Mouse (Mus musculus) spleen, adult 2 months (tissue): Measurements from ENCODE around the gene Tmem51. TPM values are rescaled to one million over a fixed set of nuclear protein-coding genes. Genes with fewer than 3 reads are reported as not detected.

ENCODE experiments used
- DNase-seq, 2 experiments: peaks; one replicate each; pipeline versions ENCODE4 v3.0.0 to v3.0.0-alpha.2; 2012 to 2021; ENCODE audit warnings: low spot score in 2 of 2, low read depth in 1 of 2
- H3K27ac ChIP-seq: fragments of 200-500 bp; 2 replicates; pipeline ENCODE4 v1.5.1; 2012; ENCODE audit warnings: low read length, inconsistent platforms; ENCODE audit not compliant: insufficient read depth
- H3K27me3 ChIP-seq: fragments of 200-500 bp; 2 replicates; pipeline ENCODE4 v1.6.1; 2012; ENCODE audit warnings: mild to moderate bottlenecking, moderate library complexity, low read length, inconsistent platforms; ENCODE audit not compliant: control insufficient read depth, insufficient read depth
- H3K36me3 ChIP-seq: fragments of 200-500 bp; 2 replicates; pipeline ENCODE4 v1.6.1; 2012; ENCODE audit warnings: mild to moderate bottlenecking, low read length, inconsistent platforms; ENCODE audit not compliant: control insufficient read depth, insufficient read depth
- H3K4me1 ChIP-seq: fragments of 200-500 bp; 2 replicates; pipeline ENCODE4 v1.6.1; 2011; ENCODE audit warnings: inconsistent platforms; ENCODE audit not compliant: control insufficient read depth, insufficient read depth, insufficient read length
- H3K4me3 ChIP-seq: fragments of 200-500 bp; 2 replicates; pipeline ENCODE4 v1.5.1; 2011; ENCODE audit warnings: mild to moderate bottlenecking, inconsistent platforms; ENCODE audit not compliant: insufficient read depth, insufficient read length; ENCODE audit errors: extremely low read depth
- CTCF ChIP-seq: fragments of 200-500 bp; IDR thresholded peaks from 2 replicates; pipeline ENCODE4 v1.5.1; 2011; ENCODE audit warnings: mild to moderate bottlenecking, inconsistent platforms; ENCODE audit not compliant: insufficient read depth, insufficient read length, insufficient replicate concordance; ENCODE audit errors: extremely low read depth
- POLR2A ChIP-seq: fragments of 200-500 bp; IDR thresholded peaks from 2 replicates; pipeline ENCODE4 v1.6.1; 2011; ENCODE audit warnings: low read depth, low read length, inconsistent platforms
- WGBS: fragments of 180-500 bp; shearing (Covaris S2); methylation state at CpG from one replicate; pipeline ENCODE4 v1.1.7; 2018; 5-methylcytosine and 5-hydroxymethylcytosine counted together
- polyA plus RNA-seq: library from polyadenylated mRNA; depleted of rRNA; stranded (reverse); fragments of >200 nt; gene quantifications from 2 replicates; pipeline ENCODE4 v1.2.3, GENCODE M21; 2012; rRNA removed

Tmem51 gene
- polyA plus RNA-seq, 1 experiment, result 21.0 TPM

- WGBS, result 71% methylated on average over 5 of the region's 5 CpGs
- H3K4me3 ChIP-seq, result no peak overlapping the region
- TF ChIP-seq POLR2A, result no peak
- TF ChIP-seq CTCF, result no peak
- 0 out of 2 replicates have a peak, but pooled peaks cover 2% of the 10 kb centered on the region for H3K4me1 ChIP-seq
- H3K27ac ChIP-seq, result no peak overlapping the region
- no peaks in the 10 kb centered on the region for H3K36me3 ChIP-seq
- DNase-seq, result no peak
- H3K27me3 ChIP-seq, result no peaks in the 10 kb centered on the region
Observed at GRCm38 (mm10) chr4:141993347-141994061, 90.6 kb downstream of the Tmem51 start.

- Histone ChIP-seq H3K27me3 (no peaks in the 10 kb centered on the region), H3K4me1 (no peaks in the 10 kb centered on the region), H3K36me3 (no peaks in the 10 kb centered on the region), H3K27ac (no peak overlapping the region), H3K4me3 (no peak overlapping the region)
- 92% methylated on average over 14 of the region's 14 CpGs for WGBS
- TF ChIP-seq CTCF (no peak), POLR2A (no peak)
- DNase-seq, result no peak
Observed at GRCm38 (mm10) chr4:141992530-141993204, 91.4 kb downstream of the Tmem51 start.

GRCm38 (mm10) chr4:141988178-141988577 lies 95.9 kb downstream of the Tmem51 start:
- Histone ChIP-seq H3K36me3 (no peaks in the 10 kb centered on the region), H3K27ac (no peak overlapping the region), H3K4me1 (no peaks in the 10 kb centered on the region), H3K27me3 (no peaks in the 10 kb centered on the region), H3K4me3 (no peak overlapping the region)
- no peak for TF ChIP-seq POLR2A
- TF ChIP-seq CTCF, result no peak
- 70% methylated on average over 1 of the region's 1 CpGs for WGBS
- DNase-seq, result no peak

GRCm38 (mm10) chr4:141983689-141984088 lies 100.4 kb downstream of the Tmem51 start:
- H3K27ac ChIP-seq, result no peak overlapping the region
- TF ChIP-seq POLR2A (no peak), CTCF (no peak)
- H3K27me3 ChIP-seq, result no peaks in the 10 kb centered on the region
- no peak for DNase-seq
- 70% methylated on average over 3 of the region's 3 CpGs for WGBS
- H3K4me1 ChIP-seq, result no peaks in the 10 kb centered on the region
- H3K4me3 ChIP-seq, result no peak overlapping the region
- no peaks in the 10 kb centered on the region for H3K36me3 ChIP-seq

GRCm38 (mm10) chr4:141981475-141981874 lies 102.6 kb downstream of the Tmem51 start:
- 93% methylated on average over 3 of the region's 3 CpGs for WGBS
- TF ChIP-seq CTCF (no peak), POLR2A (no peak)
- no peaks in the 10 kb centered on the region for H3K4me1 ChIP-seq
- no peaks in the 10 kb centered on the region for H3K27me3 ChIP-seq
- H3K4me3 ChIP-seq, result no peak overlapping the region
- no peaks in the 10 kb centered on the region for H3K36me3 ChIP-seq
- no peak for DNase-seq
- no peak overlapping the region for H3K27ac ChIP-seq

Other genes with a start within 250 kb of the Tmem51 start
- gene Ctrc, start 237.9 kb downstream of the Tmem51 start, polyA plus RNA-seq, result 84.6 and 1,887 TPM in 2 replicates
- gene Efhd2, start 209.4 kb downstream of the Tmem51 start, polyA plus RNA-seq, result 108 and 129 TPM in 2 replicates
- 0.12 and 0.21 TPM in 2 replicates for gene Fhad1, start 69.2 kb downstream of the Tmem51 start, polyA plus RNA-seq
- gene Kazn, start 155.1 kb upstream of the Tmem51 start, polyA plus RNA-seq, result 13.2 and 18.5 TPM in 2 replicates